Mouse (Mus musculus) adrenal gland, adult 8-10 months (tissue): Measurements from ENCODE around the gene Inhba. TPM values are rescaled to one million over a fixed set of nuclear protein-coding genes. Genes with fewer than 3 reads are reported as not detected.

Experiments used
- DNase-seq: peaks from one replicate; pipeline ENCODE4 v3.0.0; 2022
- total RNA-seq, 4 experiments: library from RNA; stranded (reverse); gene quantifications; 2 replicates each; pipeline ENCODE4 v1.2.4; 2022

Inhba gene
- total RNA-seq, 4 experiments from 2014 or later: 1.2 to 2.2 (median 1.9) TPM

- DNase-seq: no peak
Measured at GRCm38 (mm10) chr13:16023070-16024039, 11.7 kb downstream of the Inhba start.

- no peak for DNase-seq
Measured at GRCm38 (mm10) chr13:16030557-16031057, 19.0 kb downstream of the Inhba start.

GRCm38 (mm10) chr13:16032425-16032824 is 20.8 kb downstream of the Inhba start:
- no peak for DNase-seq

DNA sequence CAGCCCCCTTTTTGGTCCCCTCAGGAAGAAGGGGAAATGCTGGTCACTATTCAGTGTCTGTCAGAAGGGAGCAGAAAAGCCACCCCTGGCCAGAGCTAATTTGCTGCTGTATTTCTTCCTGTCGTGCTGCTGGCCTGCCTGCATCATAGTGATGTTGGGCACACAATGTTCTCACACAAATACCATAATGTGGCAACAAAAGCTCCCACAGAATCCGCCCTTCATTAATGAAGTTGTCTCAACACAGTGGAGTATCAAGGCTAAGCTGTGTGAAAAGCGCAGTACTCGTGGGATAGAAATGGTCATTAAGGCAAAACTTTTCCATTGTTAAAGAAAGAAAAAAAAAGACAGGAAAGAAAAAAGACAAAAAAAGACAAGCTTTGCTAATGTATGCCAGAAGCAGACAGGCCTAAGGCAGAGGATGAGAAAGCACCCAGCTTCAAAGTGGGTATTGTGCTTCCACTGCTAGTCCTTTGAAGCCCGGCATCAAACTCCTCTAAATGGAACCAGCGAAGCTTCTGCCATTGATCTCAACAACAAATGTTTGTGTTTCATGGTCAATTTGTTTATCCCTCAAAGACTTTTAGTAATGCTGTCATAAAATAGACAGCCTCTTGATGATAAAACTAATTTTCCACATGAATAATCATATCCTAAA is 21.4 kb downstream of the Inhba start:
- DNase-seq: no peak

DNA sequence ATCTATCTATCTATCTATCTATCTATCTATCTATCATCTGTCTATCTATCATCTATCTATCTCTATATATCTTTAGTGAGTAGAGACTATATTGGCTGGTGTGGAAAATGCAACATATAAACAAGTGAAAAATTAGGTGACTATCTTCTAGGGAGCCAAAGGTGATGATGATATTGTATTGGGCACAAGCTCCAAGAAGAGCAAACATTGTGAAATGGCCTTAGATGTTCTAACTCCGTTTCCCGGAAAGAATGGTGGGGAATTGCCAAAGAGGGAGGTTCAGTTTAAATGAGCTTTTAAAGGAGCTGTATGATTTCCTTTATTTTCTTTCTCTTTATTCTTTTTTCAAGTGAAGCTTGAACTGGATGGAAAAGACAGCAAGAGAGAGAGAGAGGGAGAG is 57.4 kb downstream of the Inhba start:
- DNase-seq: no peak

DNA sequence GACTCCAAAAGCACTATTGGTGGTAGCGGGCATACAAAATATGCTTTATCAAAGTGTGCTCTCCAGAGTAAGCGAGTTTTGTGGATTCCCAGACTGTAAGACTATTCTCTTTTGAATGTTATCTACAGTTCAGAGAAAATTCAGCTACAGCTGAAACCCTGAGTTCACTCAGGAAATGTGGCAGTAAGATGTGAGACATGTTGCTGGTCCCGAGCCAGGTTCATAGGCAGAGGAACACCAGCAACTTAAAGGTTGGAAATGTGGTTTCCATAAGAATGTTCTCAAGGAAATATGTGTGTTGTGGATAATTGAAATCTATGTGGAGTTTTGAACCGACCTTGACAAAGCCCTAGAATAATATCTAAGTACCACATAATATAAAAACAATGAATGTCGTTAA is 65.6 kb downstream of the Inhba start:
- DNase-seq: no peak

DNA sequence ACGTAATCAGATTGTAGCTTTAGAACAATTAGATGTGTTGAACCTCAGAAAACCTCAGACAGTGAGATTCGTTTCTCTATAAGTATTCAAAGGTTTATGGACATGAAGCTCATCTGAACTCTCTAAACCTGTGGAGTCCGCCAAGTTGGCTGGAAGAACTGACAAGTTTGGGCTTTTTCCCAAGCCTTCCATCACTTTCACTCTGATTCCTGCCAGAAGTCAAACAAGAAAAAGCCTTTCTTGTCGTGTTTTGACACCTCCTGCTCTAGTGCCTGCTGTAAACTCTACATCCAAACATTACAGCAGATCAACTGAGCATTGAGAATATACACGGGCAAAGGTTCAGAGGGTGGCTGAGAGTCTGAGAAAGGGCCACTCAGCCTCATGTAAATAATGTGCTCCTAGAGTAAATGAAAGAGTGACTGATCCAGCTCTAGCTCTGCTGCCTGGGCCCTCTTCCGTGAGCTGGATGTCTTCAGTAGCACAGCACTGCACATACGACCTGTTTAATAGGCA is 66.6 kb downstream of the Inhba start:
- no peak for DNase-seq

DNA sequence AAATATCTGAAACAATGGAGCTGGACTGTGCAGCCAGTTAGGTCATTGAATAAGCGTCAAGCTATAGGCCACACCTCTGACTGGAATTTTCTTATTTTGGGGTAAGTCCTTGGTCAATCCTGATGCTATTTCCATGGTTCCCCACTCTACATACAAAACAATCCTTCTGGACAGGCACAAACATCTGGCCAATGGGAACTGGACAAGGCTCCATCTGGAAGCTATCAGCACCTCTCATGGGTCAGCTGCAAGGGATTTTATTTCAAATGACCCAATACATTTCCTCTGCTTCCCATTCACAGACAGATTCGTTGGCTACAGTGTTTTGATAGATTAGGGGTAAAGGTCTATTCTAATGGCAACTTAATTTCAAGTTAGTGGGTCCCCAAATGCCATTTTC is 68.6 kb downstream of the Inhba start:
- no peak for DNase-seq
